Mouse (Mus musculus): ENCODE data around the gene Shisa7.
A peak's percentile ranks its signal among the peaks of the same experiment; 100 is the strongest.
"Not testable (repeated sequence)": the region's sequence is repeated elsewhere in the genome, so short reads cannot be mapped to it uniquely, and the experiment has no call there.

Shisa7 gene

GRCm38 (mm10) chr7:4793674-4794073 is 50.8 kb downstream of the Shisa7 start:
- no peak for DNase-seq

- DNase-seq: not testable (repeated sequence)
Measured at GRCm38 (mm10) chr7:4793248-4793647, 51.2 kb downstream of the Shisa7 start.

DNA sequence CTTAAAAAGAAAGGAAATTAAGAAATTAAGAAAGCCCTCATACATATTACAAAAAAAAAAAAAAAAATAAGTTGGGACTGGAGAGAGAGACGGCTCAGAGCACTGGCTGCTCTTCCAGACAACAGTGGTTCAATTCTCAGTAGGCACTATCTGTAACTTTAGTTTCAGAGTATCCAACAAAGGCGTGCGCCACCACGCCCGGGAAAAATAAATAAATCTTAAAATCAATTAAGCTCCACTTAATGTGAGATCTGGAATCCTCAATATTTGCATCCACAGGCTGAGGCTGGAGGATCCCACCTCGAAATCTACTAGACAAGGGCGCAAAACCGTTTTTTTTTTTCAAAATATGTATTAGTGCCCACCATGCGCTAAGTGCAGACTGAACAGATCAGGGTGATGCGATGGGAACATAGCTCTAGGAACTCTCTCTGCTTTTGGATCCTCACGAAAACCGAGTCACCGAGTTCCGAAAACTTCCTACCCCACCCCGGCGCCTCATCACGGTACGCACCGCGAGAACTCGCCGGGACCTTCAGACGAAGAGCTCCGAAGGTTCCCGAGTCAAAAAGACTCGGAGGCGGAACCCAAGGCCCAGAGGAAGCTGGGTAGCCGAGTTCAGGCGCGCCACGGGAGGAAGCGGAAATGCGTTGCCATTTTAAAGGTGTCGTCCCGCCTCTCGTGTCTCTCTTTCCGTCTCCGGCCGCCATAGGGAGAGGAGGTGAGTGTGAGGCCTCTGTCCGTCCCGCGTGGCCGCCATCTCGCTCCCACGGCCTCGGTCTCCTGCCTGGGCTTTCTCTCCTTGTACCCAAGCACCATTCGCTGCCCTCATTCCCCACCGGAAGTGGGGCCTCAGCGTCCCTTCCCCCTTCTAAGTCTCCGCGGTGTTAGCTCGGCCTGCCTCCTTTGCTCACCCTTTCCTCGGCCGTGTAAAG is 52.0 kb downstream of the Shisa7 start, which contains the start of gene Rpl28:
Gene Rpl28, plus strand, starts transcription at position 597 of the 935 bp plus-strand sequence.
- peak; percentile 93 to 94 for DNase-seq

DNA sequence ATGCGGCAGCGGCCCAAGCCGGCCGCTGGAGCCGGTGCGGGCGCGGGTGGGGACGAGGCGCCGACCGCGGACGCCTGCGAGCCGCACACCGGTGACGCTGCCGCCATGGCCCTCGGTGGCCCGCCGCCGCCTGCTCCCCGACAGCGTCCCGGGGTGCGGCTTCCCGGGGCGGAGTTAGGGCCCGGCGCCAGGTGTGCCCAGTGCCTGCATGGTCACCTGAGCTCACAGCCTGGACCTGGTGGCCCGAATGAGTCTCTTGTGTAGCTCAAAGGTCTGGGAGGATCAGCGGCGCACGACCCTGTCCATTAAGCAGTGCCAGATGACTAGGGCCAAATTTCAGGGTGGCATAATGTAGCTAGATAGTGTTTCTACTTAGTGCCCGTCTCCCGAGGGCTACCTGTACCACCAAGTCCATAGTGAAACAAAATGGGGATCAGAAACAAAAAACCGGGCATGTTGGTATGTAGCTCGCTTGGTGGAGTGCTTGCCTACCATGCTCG is 55.0 kb downstream of the Shisa7 start, which contains the start of gene Tmem238:
Gene Tmem238, minus strand, starts transcription at position 221 of the 500 bp plus-strand sequence.
- DNase-seq: peak in 1 of 2 experiments; percentile 77

- DNase-seq: peak; percentile 63 to 71
Measured at GRCm38 (mm10) chr7:4788499-4789435, 55.7 kb downstream of the Shisa7 start.

DNA sequence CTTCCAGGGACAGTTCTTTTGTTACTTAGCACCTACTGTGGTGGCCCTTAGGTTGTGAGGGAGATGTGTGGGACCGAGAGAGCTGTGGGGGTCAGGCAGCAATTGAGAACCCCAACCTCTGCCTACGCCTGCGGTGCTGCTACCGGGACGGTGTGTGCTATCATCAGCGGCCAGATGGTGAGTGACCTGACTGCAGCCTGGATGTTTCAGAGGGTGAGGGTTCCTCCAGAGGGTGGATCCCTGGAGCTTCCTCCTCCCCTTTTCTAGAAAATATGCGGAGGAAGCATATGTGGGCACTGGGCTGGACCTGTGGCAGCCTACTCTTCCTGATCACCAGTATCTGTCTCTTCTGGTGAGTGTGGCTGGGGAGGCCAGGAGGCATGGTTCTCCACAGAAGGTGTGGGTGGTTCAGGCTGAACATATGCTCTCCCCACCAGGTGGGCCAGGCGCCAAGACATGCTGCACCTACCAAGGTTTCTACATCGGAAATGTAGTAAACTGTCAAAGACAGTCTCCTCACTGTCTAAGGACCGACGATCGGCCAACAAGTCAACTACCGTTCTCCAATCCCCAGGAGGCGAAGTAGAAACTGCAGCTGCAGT is 60.7 kb downstream of the Shisa7 start:
- DNase-seq: peak; percentile 74 to 81

DNA sequence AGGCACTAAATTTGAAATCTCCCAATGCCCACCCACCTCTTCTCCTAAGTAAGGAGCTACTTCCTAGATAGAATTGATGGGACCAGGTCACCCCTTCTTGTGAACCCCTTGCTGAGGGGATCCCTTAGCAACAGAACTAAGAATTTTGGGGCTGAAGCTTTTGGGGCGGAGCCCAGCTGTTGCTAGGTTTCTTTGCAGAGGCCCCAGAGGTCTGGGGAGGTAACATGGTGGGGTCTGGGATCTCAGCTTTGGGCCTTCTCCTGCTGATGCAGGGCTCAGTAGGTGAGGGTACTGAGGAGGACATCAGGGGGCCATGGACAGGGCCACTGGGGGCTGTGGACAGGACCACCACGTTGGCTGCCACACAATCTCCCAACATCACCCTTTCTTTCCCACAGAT is 61.7 kb downstream of the Shisa7 start, which contains the start of the genes Il11 and Tmem190:
Gene Il11, minus strand, starts transcription at position 101 of the 400 bp plus-strand sequence.
Gene Tmem190, plus strand, starts transcription at position 179 of the 400 bp plus-strand sequence.
- DNase-seq: no peak

DNA sequence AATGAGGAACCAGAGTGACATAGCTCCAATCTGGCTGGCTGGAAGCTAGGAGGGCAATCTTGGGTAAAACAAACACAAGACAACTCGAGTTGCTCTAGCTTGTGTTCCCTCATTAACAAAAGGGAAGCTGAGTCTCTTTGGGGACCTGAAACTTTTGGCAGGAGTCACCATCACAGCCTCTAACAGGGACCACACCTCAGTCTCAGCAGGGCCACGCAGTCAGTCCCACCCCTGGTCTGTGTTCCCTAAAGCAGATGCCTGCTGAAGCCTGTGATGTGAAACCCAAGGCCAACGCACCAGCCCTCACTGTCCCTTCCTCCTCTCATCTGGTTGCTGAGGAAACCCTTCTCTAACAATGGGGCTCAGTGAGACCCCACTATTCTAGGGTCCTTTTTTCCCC is 62.4 kb downstream of the Shisa7 start:
- no peak for DNase-seq

DNA sequence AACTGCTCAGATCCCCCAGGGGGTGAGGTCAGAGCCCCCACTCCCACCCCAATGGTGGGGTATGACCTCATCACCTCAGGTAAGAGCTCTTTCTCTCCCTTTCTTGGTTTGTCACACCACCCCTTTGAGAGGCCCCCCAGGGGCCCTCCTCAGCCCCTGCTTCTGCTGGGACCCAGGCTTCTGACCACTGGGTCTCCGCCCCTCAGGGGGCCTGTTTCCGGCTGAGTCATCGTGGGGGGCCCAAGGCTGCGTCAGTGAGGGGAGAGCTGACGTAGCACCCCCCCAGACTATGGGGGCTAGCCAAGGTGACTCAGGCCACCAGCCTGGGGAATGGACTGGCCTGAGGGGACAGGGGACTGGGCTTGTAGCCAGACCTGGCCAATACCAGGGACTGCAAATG is 64.6 kb downstream of the Shisa7 start:
- no peak for DNase-seq

- DNase-seq: no peak
Measured at GRCm38 (mm10) chr7:4777851-4778637, 66.5 kb downstream of the Shisa7 start.

DNA sequence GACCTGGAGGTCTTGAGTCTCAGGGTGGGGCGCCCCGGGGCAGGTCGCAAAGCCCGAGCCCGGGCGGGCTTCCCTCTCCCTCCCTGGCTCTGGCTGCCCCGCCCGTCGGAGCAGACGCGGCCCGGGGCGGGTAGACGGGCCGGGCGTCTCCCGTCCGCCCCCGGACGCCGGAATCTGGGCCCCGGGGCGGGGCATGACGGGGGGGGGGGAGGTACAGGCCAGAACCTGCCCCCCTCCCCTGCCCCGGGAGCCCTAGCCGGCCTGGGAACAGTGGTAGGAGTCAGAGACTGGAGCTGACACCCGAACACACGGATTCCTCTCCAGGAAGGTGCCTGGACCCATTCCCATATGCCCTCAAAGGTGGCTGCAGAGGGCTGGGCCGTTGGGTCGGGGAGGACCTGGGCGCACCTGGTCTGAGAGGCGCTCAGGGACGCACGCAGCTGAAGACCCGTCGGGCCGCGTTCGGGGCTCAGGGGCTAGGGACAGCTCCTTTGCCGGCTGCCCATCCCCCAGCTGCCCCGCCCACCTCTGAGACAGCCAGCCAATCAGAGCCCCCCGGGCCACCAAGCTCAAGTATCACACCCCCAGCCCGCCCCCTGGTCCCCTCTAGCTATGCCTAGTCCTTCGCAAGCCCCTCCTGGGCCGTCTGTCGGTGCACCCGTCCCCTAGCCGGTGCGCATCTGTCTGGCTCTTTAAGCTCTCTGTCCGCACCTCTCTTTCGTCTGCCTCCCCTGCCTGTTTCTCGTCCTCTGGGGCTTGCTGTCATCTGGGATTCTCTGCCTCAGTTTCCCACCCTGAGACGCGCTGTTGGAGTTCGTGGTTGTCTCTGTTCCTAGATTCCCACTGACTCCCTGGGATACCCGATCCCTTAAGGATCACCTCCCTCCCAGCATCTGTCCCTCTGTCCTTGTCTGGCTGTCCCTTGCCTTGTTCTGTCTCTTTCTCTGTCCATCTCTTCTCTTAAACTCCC is 67.3 kb downstream of the Shisa7 start:
- no peak for DNase-seq

DNA sequence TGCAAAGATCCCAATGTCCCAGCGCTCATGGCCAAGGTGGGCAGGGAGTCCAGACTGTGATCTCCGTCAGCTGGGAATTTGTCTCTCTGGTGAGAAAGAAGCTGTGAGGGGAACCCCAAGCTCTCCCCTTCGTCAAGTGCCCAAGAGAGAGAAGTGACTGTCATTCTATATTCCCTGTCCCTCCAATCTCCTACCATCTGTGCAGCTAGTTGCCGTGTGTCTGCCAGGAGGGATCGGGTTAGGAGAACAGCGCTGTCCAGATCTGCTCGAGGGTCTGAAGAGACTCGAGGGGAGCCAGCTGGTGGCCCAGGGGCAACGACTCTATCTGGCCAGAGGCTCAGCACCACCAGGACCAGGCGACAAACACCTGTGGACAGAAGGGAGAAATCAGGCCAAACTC is 68.4 kb downstream of the Shisa7 start:
- DNase-seq: no peak

Measured in cerebellum, postnatal 36 days (tissue).